Mouse (Mus musculus) lung, postnatal 0 days (tissue): ENCODE measurements around the gene Cdh10. TPM values are rescaled to one million over a fixed set of nuclear protein-coding genes. Genes with fewer than 3 reads are reported as not detected.
A peak's percentile ranks its signal among the peaks of the same experiment; 100 is the strongest.

ENCODE experiments used
- ATAC-seq: fragments of 200-750 bp; cut with Nextera tagmentation; 2 replicates; pipeline ENCODE4 v1.8.0; 2017; ENCODE audit warnings: moderate library complexity
- DNase-seq: peaks from one replicate; pipeline ENCODE4 v3.0.0-alpha.2; 2016; ENCODE audit warnings: low spot score
- H3K27ac ChIP-seq: fragments of 300-500 bp; sonication (generic); 2 replicates; pipeline ENCODE4 v1.5.1; 2014; ENCODE audit warnings: antibody characterized with exemption, mild to moderate bottlenecking, low read length, mixed read lengths
- H3K27me3 ChIP-seq: fragments of 300-500 bp; sonication (generic); replicated peaks from 2 replicates; pipeline ENCODE4 v1.6.1; 2014; ENCODE audit warnings: low read length, mixed read lengths; ENCODE audit not compliant: insufficient read depth
- H3K36me3 ChIP-seq: fragments of 300-500 bp; sonication (generic); 2 replicates; pipeline ENCODE4 v1.6.1; 2014; ENCODE audit warnings: low read length, mixed read lengths; ENCODE audit not compliant: insufficient read depth
- H3K4me1 ChIP-seq: fragments of 300-500 bp; sonication (generic); 2 replicates; pipeline ENCODE4 v1.6.1; 2014; ENCODE audit warnings: antibody characterized with exemption, low read depth, low read length, mixed read lengths; ENCODE audit not compliant: insufficient read depth
- H3K4me2 ChIP-seq: fragments of 300-500 bp; sonication (generic); replicated peaks from 2 replicates; pipeline ENCODE4 v1.6.1; 2014; ENCODE audit warnings: low read depth, mild to moderate bottlenecking, low read length, moderate library complexity, mixed read lengths
- H3K4me3 ChIP-seq: fragments of 300-500 bp; sonication (generic); 2 replicates; pipeline ENCODE4 v1.5.1; 2014; ENCODE audit warnings: low read depth, low read length
- H3K9ac ChIP-seq: fragments of 300-500 bp; sonication (generic); replicated peaks from 2 replicates; pipeline ENCODE4 v1.6.1; 2014; ENCODE audit warnings: low read depth, mild to moderate bottlenecking
- H3K9me3 ChIP-seq: fragments of 300-500 bp; sonication (generic); 2 replicates; pipeline ENCODE4 v1.6.1; 2016; ENCODE audit warnings: low read length, mixed read lengths
- CTCF ChIP-seq: IDR thresholded peaks from 2 replicates; pipeline ENCODE4 v1.5.1; 2016; ENCODE audit warnings: antibody characterized with exemption, mild to moderate bottlenecking
- EP300 ChIP-seq: IDR thresholded peaks from 2 replicates; pipeline ENCODE4 v1.6.1; 2016; ENCODE audit warnings: antibody characterized with exemption, mild to moderate bottlenecking, control low read depth
- WGBS: fragments of 180-500 bp; shearing (Covaris S2); extraction: QIAGEN DNeasy Blood & Tissue Kit; methylation state at CpG from one replicate; pipeline ENCODE4 v1.1.7; 2014; 5-methylcytosine and 5-hydroxymethylcytosine counted together
- polyA plus RNA-seq: library from polyadenylated mRNA; unstranded; fragments of >200 nt; fragmentation: Nextera tagmentation; extraction: Ambion mirVana; gene quantifications from 2 replicates; pipeline ENCODE4 v1.2.1, GENCODE M21; 2015

Cdh10 gene
- polyA plus RNA-seq, result 0.10 and 0.11 TPM in 2 replicates

DNA sequence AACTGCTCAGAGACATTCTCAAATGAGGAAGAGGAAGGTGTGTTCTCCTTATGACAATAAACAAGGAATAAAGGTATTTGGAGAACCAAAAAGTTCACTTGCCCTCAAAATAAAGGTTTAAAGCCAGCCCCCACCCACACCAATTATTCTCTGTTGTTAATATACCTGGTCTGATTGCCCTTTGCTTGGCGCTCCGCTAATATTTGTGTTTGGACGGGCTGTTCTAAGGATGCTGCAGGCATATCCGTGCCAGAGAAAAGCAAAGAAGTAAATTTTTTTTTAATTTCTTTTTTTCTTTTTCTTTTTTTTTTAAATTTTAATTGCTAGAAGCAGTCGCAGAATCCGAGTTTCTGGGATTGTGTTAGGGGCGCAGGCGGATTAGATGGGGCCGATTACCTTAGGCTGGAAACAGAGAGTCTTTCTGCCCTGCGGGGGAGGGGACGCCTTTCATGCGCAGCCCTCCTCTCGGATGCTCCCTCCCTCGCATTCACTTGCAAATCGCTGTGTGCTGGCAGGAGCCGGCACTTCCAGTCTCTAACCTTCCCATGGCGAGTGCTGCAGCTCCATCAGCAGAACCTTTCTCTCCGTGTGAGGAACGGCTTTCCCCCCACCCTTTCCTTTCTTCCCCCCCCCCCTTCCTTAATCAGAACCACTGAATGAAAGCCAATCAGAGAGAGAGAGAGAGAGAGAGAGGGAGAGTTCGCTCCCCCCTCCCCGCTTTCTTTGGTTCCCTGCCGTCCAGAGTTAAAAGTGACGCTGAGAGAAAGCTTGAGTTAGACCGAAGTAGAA is at the start of gene Cdh10:
TSS of gene Cdh10 (plus strand) at position 763 of the 789 bp plus-strand sequence.
- Histone ChIP-seq H3K9ac (no peak within 1 kb of the TSS), H3K4me2 (peak within 1 kb of the TSS; percentile 49), H3K36me3 (no peaks in the 10 kb centered on the region), H3K27me3 (no peaks in the 10 kb centered on the region), H3K4me1 (no peaks in the 10 kb centered on the region), H3K27ac (no peak within 1 kb of the TSS), H3K9me3 (no peaks in the 10 kb centered on the region), H3K4me3 (peak within 1 kb of the TSS; percentile 30)
- ATAC-seq (no peak), DNase-seq (peak; percentile 20)
- TF ChIP-seq EP300, result no peak
- no peak for TF ChIP-seq CTCF
- 1% methylated on average over 24 of the region's 24 CpGs for WGBS

DNA sequence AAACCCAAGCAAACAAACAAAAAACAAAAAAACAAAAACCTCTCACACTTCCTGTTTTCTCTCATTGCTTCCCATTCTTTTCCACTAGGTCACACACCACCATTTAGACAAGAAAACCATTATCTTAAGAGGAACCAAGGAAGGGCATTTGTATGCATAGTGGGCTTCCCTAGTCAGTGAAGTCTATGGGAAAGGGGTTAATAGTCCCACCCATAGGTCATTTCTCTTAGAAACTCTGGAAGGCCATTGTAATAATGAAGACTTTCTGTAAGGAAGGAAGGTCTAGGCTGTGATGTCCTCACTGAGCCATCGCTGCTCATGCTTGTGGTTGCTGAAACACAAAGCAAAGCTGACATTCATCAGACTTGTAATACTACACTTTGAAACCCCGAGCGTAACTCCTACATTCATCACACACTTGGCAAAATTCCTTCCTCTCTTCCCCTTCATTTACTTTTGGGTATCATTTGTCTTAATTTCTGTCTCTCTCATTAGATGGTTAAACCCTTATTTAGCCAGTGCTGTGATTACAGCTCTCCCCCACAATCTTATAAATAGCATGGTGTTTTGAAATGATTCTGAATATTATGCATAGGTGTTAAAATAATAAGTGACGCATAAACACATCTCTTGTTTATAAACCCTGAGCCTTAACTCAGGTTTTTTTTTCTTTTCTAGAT is 9.5 kb upstream of the Cdh10 start:
- DNase-seq (no peak), ATAC-seq (no peak)
- Histone ChIP-seq H3K9me3 (no peaks in the 10 kb centered on the region), H3K27me3 (no peaks in the 10 kb centered on the region), H3K4me3 (no peak overlapping the region), H3K4me1 (no peaks in the 10 kb centered on the region), H3K27ac (no peak overlapping the region), H3K9ac (no peak overlapping the region), H3K36me3 (no peaks in the 10 kb centered on the region), H3K4me2 (no peak overlapping the region)
- WGBS, result 67% methylated on average over 4 of the region's 4 CpGs
- TF ChIP-seq EP300 (no peak), CTCF (no peak)

DNA sequence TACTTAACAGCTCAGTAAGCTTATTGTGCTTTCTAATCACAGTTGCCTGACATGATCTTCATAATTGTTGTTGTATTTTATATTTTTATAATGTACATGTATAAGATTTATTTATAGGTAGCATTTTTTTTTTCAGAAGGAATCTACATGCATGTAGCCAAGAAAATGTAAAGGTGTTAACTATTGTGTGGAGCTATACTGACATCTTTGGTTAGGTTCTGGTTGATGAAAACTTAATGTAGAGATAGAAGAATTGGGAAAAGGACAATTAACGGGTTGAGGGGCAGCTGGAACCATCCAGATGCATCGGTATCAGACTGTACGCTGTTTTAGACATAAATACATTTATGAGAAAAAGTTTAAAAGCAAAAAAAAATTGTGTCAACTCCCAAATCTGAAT is 1.0 kb upstream of the Cdh10 start:
- DNase-seq (no peak), ATAC-seq (no peak)
- H3K4me1 ChIP-seq, result no peaks in the 10 kb centered on the region
- H3K4me2 ChIP-seq, result no peak overlapping the region
- H3K36me3 ChIP-seq, result no peaks in the 10 kb centered on the region
- WGBS, result 72% methylated on average over 3 of the region's 3 CpGs
- H3K4me3 ChIP-seq, result no peak overlapping the region
- no peak overlapping the region for H3K9ac ChIP-seq
- TF ChIP-seq CTCF (no peak), EP300 (no peak)
- no peak overlapping the region for H3K27ac ChIP-seq
- H3K9me3 ChIP-seq, result no peaks in the 10 kb centered on the region
- H3K27me3 ChIP-seq, result no peaks in the 10 kb centered on the region

DNA sequence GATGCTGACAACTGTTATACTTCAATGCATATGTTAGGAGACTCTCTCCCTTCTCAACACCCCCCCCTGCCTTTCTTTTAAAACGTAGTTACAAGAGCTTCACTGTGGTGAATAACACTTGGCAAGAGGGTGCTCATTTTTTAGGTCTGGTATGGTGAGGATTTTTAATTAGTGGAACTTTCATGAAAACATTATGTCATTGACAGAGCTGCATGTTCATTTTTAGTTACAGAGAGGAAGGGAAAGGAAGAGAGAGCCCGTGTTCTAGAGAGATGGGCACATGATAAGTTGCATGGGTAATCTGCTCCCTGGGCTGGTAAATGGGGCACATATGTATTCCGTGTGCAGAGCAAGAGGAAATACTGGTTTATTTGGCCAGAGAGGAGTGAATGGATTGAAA is 1.5 kb downstream of the Cdh10 start:
- 28% methylated on average over 3 of the region's 3 CpGs for WGBS
- no peak for ATAC-seq
- TF ChIP-seq EP300, result no peak
- no peak for TF ChIP-seq CTCF

DNA sequence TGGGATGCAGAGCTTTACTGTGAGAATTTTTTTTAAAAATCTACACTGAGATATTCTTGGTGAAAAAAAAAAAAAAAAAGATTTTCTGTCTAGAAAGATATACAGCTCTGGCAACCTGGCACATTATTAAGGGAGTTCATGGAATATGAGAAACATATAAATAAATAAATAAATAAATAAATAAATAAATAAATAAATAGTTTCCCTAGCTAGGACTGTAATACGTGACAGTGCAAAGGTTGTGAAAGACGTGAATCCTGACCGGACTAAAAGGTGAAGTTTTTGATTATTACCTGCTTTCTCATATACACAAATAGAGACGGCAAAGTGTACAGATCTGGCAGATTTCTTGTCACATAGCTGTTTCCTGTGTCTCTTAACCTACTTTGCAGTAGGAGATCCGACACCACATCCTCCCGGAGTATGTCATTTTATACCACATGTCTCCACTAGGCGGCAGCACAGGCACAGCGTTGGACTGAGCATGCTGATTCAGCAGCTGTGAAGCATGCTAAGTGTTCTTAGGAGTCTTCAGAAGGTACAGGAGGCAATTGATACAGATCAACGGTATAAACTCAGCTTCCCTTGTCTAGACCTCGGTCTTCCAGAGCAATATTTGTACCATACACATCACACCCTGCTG is 2.5 kb downstream of the Cdh10 start:
- DNase-seq (peak; percentile 67), ATAC-seq (peak; percentile 65)
- H3K9ac ChIP-seq, result no peak overlapping the region
- no peaks in the 10 kb centered on the region for H3K9me3 ChIP-seq
- H3K4me3 ChIP-seq, result no peak overlapping the region
- no peak overlapping the region for H3K27ac ChIP-seq
- 20% methylated on average over 10 of the region's 10 CpGs for WGBS
- no peak overlapping the region for H3K4me2 ChIP-seq
- H3K27me3 ChIP-seq, result no peaks in the 10 kb centered on the region
- no peaks in the 10 kb centered on the region for H3K4me1 ChIP-seq
- H3K36me3 ChIP-seq, result no peaks in the 10 kb centered on the region
- TF ChIP-seq EP300, result no peak
- peak; percentile 88 for TF ChIP-seq CTCF

More for the DNA sequence above, 1.5 kb downstream of the Cdh10 start:
- no peak overlapping the region for H3K9ac ChIP-seq
- no peaks in the 10 kb centered on the region for H3K36me3 ChIP-seq
- H3K4me1 ChIP-seq, result no peaks in the 10 kb centered on the region
- no peaks in the 10 kb centered on the region for H3K9me3 ChIP-seq
- no peak for DNase-seq
- no peak overlapping the region for H3K27ac ChIP-seq
- no peaks in the 10 kb centered on the region for H3K27me3 ChIP-seq
- H3K4me2 ChIP-seq, result no peak overlapping the region
- H3K4me3 ChIP-seq, result no peak overlapping the region

DNA sequence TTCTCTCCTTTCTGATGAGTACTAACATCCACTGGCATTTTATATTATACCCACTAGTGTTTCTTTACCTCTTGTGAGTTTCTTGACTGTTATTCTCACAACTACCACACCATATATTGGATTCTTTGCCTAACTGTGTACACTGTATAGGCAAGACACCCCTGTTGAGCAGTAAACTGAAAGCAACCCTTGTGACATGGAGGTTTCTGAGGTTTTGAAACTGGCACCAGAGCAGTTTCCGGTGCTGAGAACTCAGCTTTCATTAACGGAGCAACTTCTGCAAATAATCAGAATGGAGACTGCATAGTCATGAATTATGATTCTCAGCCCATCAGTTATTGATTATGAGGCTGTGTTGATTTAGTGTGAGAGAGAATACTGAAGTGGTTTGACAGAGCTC is 4.7 kb downstream of the Cdh10 start:
- H3K9ac ChIP-seq, result no peak overlapping the region
- no peaks in the 10 kb centered on the region for H3K9me3 ChIP-seq
- TF ChIP-seq CTCF (no peak), EP300 (no peak)
- H3K27me3 ChIP-seq, result no peaks in the 10 kb centered on the region
- WGBS, result 76% methylated on average over 2 of the region's 2 CpGs
- no peak overlapping the region for H3K4me2 ChIP-seq
- no peak overlapping the region for H3K4me3 ChIP-seq
- ATAC-seq, result no peak
- no peak overlapping the region for H3K27ac ChIP-seq
- no peak for DNase-seq
- no peaks in the 10 kb centered on the region for H3K4me1 ChIP-seq
- H3K36me3 ChIP-seq, result no peaks in the 10 kb centered on the region
